Mouse (Mus musculus) forebrain, embryonic 13.5 days (tissue): Measurements from ENCODE around the gene Mrpl16. TPM values are rescaled to one million over a fixed set of nuclear protein-coding genes. Genes with fewer than 3 reads are reported as not detected.

Experiments
- ATAC-seq: fragments of 200-750 bp; cut with Nextera tagmentation; 2 replicates; pipeline ENCODE4 v1.8.0; 2017
- H3K27ac ChIP-seq: fragments of 300-500 bp; sonication (generic); 2 replicates; pipeline ENCODE4 v1.5.1; 2015; ENCODE audit warnings: inconsistent platforms, mild to moderate bottlenecking, moderate library complexity
- H3K27me3 ChIP-seq: fragments of 300-500 bp; sonication (generic); 2 replicates; pipeline ENCODE4 v1.6.1; 2015; ENCODE audit warnings: mild to moderate bottlenecking, inconsistent platforms
- H3K36me3 ChIP-seq: fragments of 300-500 bp; sonication (generic); 2 replicates; pipeline ENCODE4 v1.6.1; 2015; ENCODE audit warnings: mild to moderate bottlenecking, inconsistent platforms; ENCODE audit not compliant: poor library complexity, severe bottlenecking
- H3K4me1 ChIP-seq: fragments of 300-500 bp; sonication (generic); 2 replicates; pipeline ENCODE4 v1.6.1; 2015; ENCODE audit warnings: inconsistent platforms
- H3K4me2 ChIP-seq: fragments of 300-500 bp; sonication (generic); 2 replicates; pipeline ENCODE4 v1.6.1; 2015; ENCODE audit warnings: inconsistent platforms, mild to moderate bottlenecking, moderate library complexity
- H3K4me3 ChIP-seq: fragments of 300-500 bp; sonication (generic); 2 replicates; pipeline ENCODE4 v1.5.1; 2015; ENCODE audit warnings: mild to moderate bottlenecking, inconsistent platforms
- H3K9ac ChIP-seq: fragments of 300-500 bp; sonication (generic); 2 replicates; pipeline ENCODE4 v1.6.1; 2015; ENCODE audit warnings: mild to moderate bottlenecking, inconsistent platforms
- H3K9me3 ChIP-seq: fragments of 300-500 bp; sonication (generic); replicated peaks from 2 replicates; pipeline ENCODE4 v1.6.1; 2016; ENCODE audit warnings: inconsistent platforms
- WGBS: fragments of 180-500 bp; shearing (Covaris S2); methylation state at CpG from one replicate; pipeline ENCODE4 v1.1.7; 2015; 5-methylcytosine and 5-hydroxymethylcytosine counted together
- polyA plus RNA-seq: library from polyadenylated mRNA; unstranded; fragments of >200 nt; fragmentation: Nextera tagmentation; extraction: Ambion mirVana; gene quantifications from 2 replicates; pipeline ENCODE4 v1.2.1, GENCODE M21; 2015

Mrpl16 gene
- polyA plus RNA-seq, 1 experiment from 2014 or later, result 46.1 TPM

DNA sequence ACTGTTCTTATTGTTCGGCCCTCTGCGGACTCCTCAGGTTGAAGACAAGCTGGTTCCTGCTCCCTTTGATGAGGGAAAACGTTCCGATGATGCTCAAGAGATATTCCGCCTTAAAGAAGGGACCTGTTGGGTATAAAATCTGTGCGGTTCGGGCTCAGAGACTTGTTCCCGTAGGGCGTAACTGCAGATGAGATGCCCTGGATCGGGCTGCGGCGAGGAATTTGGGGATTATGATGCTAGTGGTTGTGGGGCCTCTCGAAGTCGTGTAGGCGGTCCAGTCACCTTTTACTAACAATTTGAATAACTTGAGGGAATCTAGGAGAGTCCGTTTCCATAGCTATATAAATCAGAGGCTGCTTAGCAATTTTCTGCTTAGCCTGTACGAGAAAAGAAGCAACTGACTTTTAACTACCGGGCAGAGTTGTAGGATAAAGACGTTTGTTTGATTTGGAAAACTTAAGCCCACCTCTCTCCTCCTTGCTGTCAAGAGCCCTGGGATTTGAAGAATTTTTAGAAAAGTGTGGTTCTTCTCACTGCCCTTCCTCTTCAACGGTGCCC, 49.0 kb downstream of the Mrpl16 start, which contains the start of gene Stx3:
Gene Stx3 (minus strand): TSS at position 261 of the 558 bp plus-strand sequence.
- under 1% methylated on average over 20 of the region's 20 CpGs for WGBS
- Histone ChIP-seq H3K4me1 (peaks cover 12% of the 10 kb centered on the region), H3K4me3 (peak within 1 kb of the TSS; percentile 64), H3K27me3 (peaks cover 51% of the 10 kb centered on the region), H3K27ac (no peak within 1 kb of the TSS), H3K9ac (peak within 1 kb of the TSS; percentile 73), H3K36me3 (no peaks in the 10 kb centered on the region), H3K9me3 (no peaks in the 10 kb centered on the region), H3K4me2 (peak within 1 kb of the TSS; percentile 95)
- peak; percentile 17 for ATAC-seq

GRCm38 (mm10) chr19:11819800-11820199, 49.6 kb downstream of the Mrpl16 start:
- under 1% methylated on average over 15 of the region's 15 CpGs for WGBS
- Histone ChIP-seq H3K36me3 (no peaks in the 10 kb centered on the region), H3K4me2 (peak overlapping the region; percentile 95), H3K27ac (no peak overlapping the region), H3K9me3 (no peaks in the 10 kb centered on the region), H3K4me3 (peak overlapping the region; percentile 64), H3K9ac (no peak overlapping the region), H3K27me3 (peaks cover 49% of the 10 kb centered on the region), H3K4me1 (peaks cover 12% of the 10 kb centered on the region)
- ATAC-seq, result peak; percentile 73

DNA sequence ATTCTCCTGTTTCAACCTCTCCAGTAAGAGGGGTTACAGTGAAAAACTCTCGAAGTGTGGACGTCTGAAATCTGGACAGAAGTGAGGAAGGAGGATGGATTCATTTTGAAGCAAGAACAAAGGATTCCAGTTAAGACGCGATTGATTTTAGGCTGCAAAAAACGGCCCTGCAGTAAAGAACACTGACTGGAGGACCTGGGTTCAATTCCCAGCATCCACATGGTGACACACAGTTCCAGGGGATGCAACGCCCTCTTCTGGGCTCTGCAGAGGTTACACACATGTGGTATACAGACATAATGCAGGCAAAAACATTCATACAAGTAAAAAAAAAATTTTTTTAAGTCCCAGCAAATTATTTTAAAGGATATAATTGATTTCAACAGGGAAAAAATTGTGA, 50.0 kb downstream of the Mrpl16 start:
- Histone ChIP-seq H3K4me2 (peak overlapping the region; percentile 95), H3K9ac (no peak overlapping the region), H3K27ac (no peak overlapping the region), H3K4me1 (peaks cover 12% of the 10 kb centered on the region), H3K27me3 (peaks cover 45% of the 10 kb centered on the region), H3K4me3 (peak overlapping the region; percentile 64; the same call in 1 of the 2 replicates), H3K36me3 (no peaks in the 10 kb centered on the region), H3K9me3 (no peaks in the 10 kb centered on the region)
- 31% methylated on average over 6 of the region's 6 CpGs for WGBS
- ATAC-seq, result no peak

DNA sequence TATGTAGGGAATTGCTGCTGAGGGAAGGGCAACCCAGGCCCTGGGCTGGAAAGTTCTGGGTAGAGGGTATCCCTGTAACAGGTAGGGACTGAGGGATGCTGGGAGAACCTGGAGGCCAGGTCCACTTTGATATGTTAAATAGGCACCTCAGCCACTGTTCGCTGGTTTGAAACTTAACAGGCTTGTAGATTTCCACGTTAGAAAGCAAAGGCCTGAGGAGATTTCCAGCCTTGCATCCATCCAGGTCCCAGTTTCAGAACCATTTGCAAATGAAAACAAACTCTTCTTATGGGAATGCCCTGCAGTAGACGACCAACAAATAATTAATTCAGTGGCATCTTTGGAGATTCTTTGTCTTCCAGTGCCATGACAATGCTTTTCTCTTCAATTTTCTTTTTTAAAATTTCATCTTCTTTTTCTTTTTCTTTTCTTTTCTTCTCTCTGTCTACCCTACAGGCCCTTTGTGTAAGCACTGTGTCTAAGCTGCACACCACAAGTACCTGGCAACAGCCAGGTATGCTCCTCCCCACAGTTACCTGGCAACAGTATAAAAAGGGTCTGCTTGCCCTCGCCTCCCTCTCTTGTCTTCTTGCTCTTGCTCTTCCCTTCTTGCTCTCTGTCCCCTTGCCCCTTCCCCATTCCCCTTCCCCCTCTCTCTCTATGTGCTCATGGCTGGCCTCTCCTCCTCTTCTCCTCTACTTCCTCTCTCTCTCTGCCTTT, 53.3 kb downstream of the Mrpl16 start:
- no peak overlapping the region for H3K4me3 ChIP-seq
- no peaks in the 10 kb centered on the region for H3K9me3 ChIP-seq
- peaks cover 8% of the 10 kb centered on the region for H3K4me1 ChIP-seq
- no peaks in the 10 kb centered on the region for H3K36me3 ChIP-seq
- no peak overlapping the region for H3K4me2 ChIP-seq
- no peak for ATAC-seq
- no peak overlapping the region for H3K27ac ChIP-seq
- 31% methylated on average over 4 of the region's 4 CpGs for WGBS
- H3K27me3 ChIP-seq, result peaks cover 19% of the 10 kb centered on the region
- no peak overlapping the region for H3K9ac ChIP-seq

Other genes with a start within 250 kb of the Mrpl16 start
- not detected in 2 replicates for gene Ms4a4d, start 233.6 kb upstream of the Mrpl16 start, polyA plus RNA-seq
- 0.73 and 1.0 TPM in 2 replicates for gene Ms4a6d, start 165.5 kb upstream of the Mrpl16 start, polyA plus RNA-seq
- gene Ms4a2, start 146.7 kb upstream of the Mrpl16 start, polyA plus RNA-seq, result not detected in 2 replicates
- gene Ms4a3, start 129.5 kb upstream of the Mrpl16 start, polyA plus RNA-seq, result not detected in 2 replicates
- gene Oosp2, start 109.8 kb upstream of the Mrpl16 start, polyA plus RNA-seq, result not detected in 2 replicates
- gene Oosp1, start 79.2 kb upstream of the Mrpl16 start, polyA plus RNA-seq, result not detected in 2 replicates
- gene Oosp3, start 73.3 kb upstream of the Mrpl16 start, polyA plus RNA-seq, result not detected in 2 replicates
- gene Gif, start 22.8 kb upstream of the Mrpl16 start, polyA plus RNA-seq, result not detected in 2 replicates
- gene Stx3, start 49.0 kb downstream of the Mrpl16 start, polyA plus RNA-seq, result 6.5 and 8.2 TPM in 2 replicates
- gene Olfr1417, start 68.8 kb downstream of the Mrpl16 start, polyA plus RNA-seq, result 0.12 TPM in 1 of 2 replicates, not detected in the other
- not detected in 2 replicates for gene Olfr1418, start 90.7 kb downstream of the Mrpl16 start, polyA plus RNA-seq
- not detected in 2 replicates for gene Olfr1419, start 104.7 kb downstream of the Mrpl16 start, polyA plus RNA-seq
- 0.05 TPM in 1 of 2 replicates, not detected in the other for gene Olfr1420, start 116.2 kb downstream of the Mrpl16 start, polyA plus RNA-seq
- gene Patl1, start 142.0 kb downstream of the Mrpl16 start, polyA plus RNA-seq, result 18.9 and 21.4 TPM in 2 replicates
- gene Osbp, start 195.6 kb downstream of the Mrpl16 start, polyA plus RNA-seq, result 4.1 and 4.9 TPM in 2 replicates